Mouse (Mus musculus) gastrocnemius, postnatal 25 days (tissue): ENCODE measurements around the gene Slc38a4. TPM values are rescaled to one million over a fixed set of nuclear protein-coding genes. Genes with fewer than 3 reads are reported as not detected.

Experiments
- DNase-seq: peaks from one replicate; pipeline ENCODE4 v3.0.0; 2022
- total RNA-seq, 2 experiments: library from RNA; stranded (reverse); gene quantifications; 1 replicate in 1 of 2; 2 replicates in 1 of 2; pipeline ENCODE4 v1.2.3; 2021

Slc38a4 gene
- total RNA-seq, 2 experiments from 2014 or later: 95.2 to 190 TPM

- DNase-seq: no peak
Observed at GRCm38 (mm10) chr15:97019323-97019722, 36.4 kb downstream of the Slc38a4 start.

- no peak for DNase-seq
Observed at GRCm38 (mm10) chr15:97017195-97017594, 38.6 kb downstream of the Slc38a4 start.

- DNase-seq: no peak
Observed at GRCm38 (mm10) chr15:97015036-97015596, 40.6 kb downstream of the Slc38a4 start.

- no peak for DNase-seq
Observed at GRCm38 (mm10) chr15:97011599-97012372, 44.0 kb downstream of the Slc38a4 start.

- no peak for DNase-seq
Observed at GRCm38 (mm10) chr15:97009271-97009670, 46.5 kb downstream of the Slc38a4 start.

- DNase-seq: peak; percentile 65
Observed at GRCm38 (mm10) chr15:97005631-97006234, 50.0 kb downstream of the Slc38a4 start.

GRCm38 (mm10) chr15:97004525-97004867 is 51.3 kb downstream of the Slc38a4 start:
- DNase-seq: no peak

GRCm38 (mm10) chr15:97003851-97004524 is 51.8 kb downstream of the Slc38a4 start:
- DNase-seq: peak; percentile 68

- peak; percentile 27 for DNase-seq
Observed at GRCm38 (mm10) chr15:97003186-97003585, 52.6 kb downstream of the Slc38a4 start.

- no peak for DNase-seq
Observed at GRCm38 (mm10) chr15:97002752-97003151, 53.0 kb downstream of the Slc38a4 start.

- no peak for DNase-seq
Observed at GRCm38 (mm10) chr15:97001886-97002285, 53.9 kb downstream of the Slc38a4 start.

- DNase-seq: peak; percentile 24
Observed at GRCm38 (mm10) chr15:97001416-97001815, 54.3 kb downstream of the Slc38a4 start.

GRCm38 (mm10) chr15:97000319-97001251 is 55.2 kb downstream of the Slc38a4 start:
- DNase-seq: no peak

GRCm38 (mm10) chr15:96999401-96999800 is 56.4 kb downstream of the Slc38a4 start:
- no peak for DNase-seq

- no peak for DNase-seq
Observed at GRCm38 (mm10) chr15:96985618-96986017, 70.1 kb downstream of the Slc38a4 start.

GRCm38 (mm10) chr15:96983581-96984330 is 72.0 kb downstream of the Slc38a4 start:
- no peak for DNase-seq

- DNase-seq: no peak
Observed at GRCm38 (mm10) chr15:96975125-96975524, 80.6 kb downstream of the Slc38a4 start.

GRCm38 (mm10) chr15:96974131-96974530 is 81.6 kb downstream of the Slc38a4 start:
- no peak for DNase-seq

GRCm38 (mm10) chr15:96973370-96973769 is 82.4 kb downstream of the Slc38a4 start:
- no peak for DNase-seq

GRCm38 (mm10) chr15:96972706-96973274 is 83.0 kb downstream of the Slc38a4 start:
- no peak for DNase-seq

GRCm38 (mm10) chr15:96971906-96972305 is 83.8 kb downstream of the Slc38a4 start:
- DNase-seq: no peak
